Mouse (Mus musculus) ES-E14 (cell line): Measurements from ENCODE around the gene Selenon.

Source experiments
- CHD2 ChIP-seq: IDR thresholded peaks from 2 replicates; pipeline ENCODE4 v1.6.1; 2014; ENCODE audit warnings: mild to moderate bottlenecking, low read depth, low read length, inconsistent platforms
- HCFC1 ChIP-seq: IDR thresholded peaks from 2 replicates; pipeline ENCODE4 v1.6.1; 2012; ENCODE audit warnings: low read length, inconsistent platforms, borderline replicate concordance; ENCODE audit not compliant: insufficient read depth
- MAFK ChIP-seq: IDR thresholded peaks from 2 replicates; pipeline ENCODE4 v1.6.1; 2014; ENCODE audit warnings: mild to moderate bottlenecking, low read depth, low read length, inconsistent platforms; ENCODE audit not compliant: insufficient read depth

DNA sequence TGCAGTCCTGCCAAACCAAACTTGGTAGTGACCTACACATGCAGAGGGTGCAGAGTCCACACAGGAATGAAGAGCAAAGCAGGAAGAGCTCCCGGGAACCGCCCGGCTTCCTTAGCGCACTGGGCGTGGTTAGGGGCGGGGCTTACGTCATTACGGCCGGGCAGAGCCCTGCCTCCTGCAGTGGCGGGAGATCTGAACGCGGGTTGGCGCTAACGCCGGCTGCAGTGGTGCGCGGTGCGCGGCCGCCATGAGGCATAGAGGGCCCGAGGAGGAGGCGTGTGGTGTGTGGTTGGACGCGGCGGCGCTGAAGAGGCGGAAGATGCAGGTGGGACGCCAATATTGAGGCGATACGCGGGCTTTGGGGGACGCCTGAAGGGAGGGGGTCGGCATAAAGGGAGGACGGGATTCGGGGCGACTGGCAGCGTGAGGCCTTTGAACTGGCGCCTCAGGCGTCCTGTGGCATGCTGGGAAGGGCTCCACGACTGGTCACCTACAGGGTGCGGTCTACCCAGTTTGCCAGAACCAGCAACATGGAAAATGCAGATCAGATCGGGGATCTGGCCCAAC lies 41.0 kb downstream of the Selenon start, which contains the start of gene Aunip:
- TF ChIP-seq HCFC1 (0 out of 2 replicates have a peak, but pooled peaks have one; percentile 66), MAFK (no peak), CHD2 (no peak)
